Mouse (Mus musculus) ES-Bruce4 (cell line): Measurements from ENCODE around the gene Grap.

Experiments used
- CTCF ChIP-seq: IDR thresholded peaks from one replicate; pipeline ENCODE4 v1.8.1; 2011; ENCODE audit warnings: low read depth, low read length
- POLR2A ChIP-seq: IDR thresholded peaks from one replicate; pipeline ENCODE4 v1.8.1; 2011; ENCODE audit warnings: low read length; ENCODE audit not compliant: insufficient read depth

GRCm38 (mm10) chr11:61692996-61693395, 39.9 kb downstream of the Grap start:
- TF ChIP-seq POLR2A, result no peak
- no peak for TF ChIP-seq CTCF
